Mouse (Mus musculus) liver, postnatal 0 days (tissue): Measurements from ENCODE around the gene Ppm1e. TPM values are rescaled to one million over a fixed set of nuclear protein-coding genes. Genes with fewer than 3 reads are reported as not detected.

ENCODE experiments used
- ATAC-seq: fragments of 200-750 bp; cut with Nextera tagmentation; 2 replicates; pipeline ENCODE4 v1.8.0; 2017; ENCODE audit warnings: mild to moderate bottlenecking, moderate library complexity
- DNase-seq: peaks from one replicate; pipeline ENCODE4 v3.0.0-alpha.2; 2016
- H3K27ac ChIP-seq: fragments of 300-500 bp; sonication (generic); 2 replicates; pipeline ENCODE4 v1.5.1; 2014; ENCODE audit warnings: antibody characterized with exemption, moderate library complexity, mild to moderate bottlenecking, low read depth
- H3K27me3 ChIP-seq: fragments of 300-500 bp; sonication (generic); 2 replicates; pipeline ENCODE4 v1.6.1; 2014; ENCODE audit warnings: low read length, control low read depth, mixed read lengths; ENCODE audit not compliant: insufficient read depth
- H3K36me3 ChIP-seq: fragments of 300-500 bp; sonication (generic); replicated peaks from 2 replicates; pipeline ENCODE4 v1.6.1; 2014; ENCODE audit warnings: mild to moderate bottlenecking, control low read depth, low read length, moderate library complexity, mixed read lengths; ENCODE audit not compliant: insufficient read depth
- H3K4me1 ChIP-seq: fragments of 300-500 bp; sonication (generic); 2 replicates; pipeline ENCODE4 v1.6.1; 2014; ENCODE audit warnings: antibody characterized with exemption, mild to moderate bottlenecking, control low read depth; ENCODE audit not compliant: insufficient read depth
- H3K4me2 ChIP-seq: fragments of 300-500 bp; sonication (generic); 2 replicates; pipeline ENCODE4 v1.6.1; 2014; ENCODE audit warnings: low read depth, mild to moderate bottlenecking, low read length, moderate library complexity, mixed read lengths
- H3K4me3 ChIP-seq: fragments of 300-500 bp; sonication (generic); 2 replicates; pipeline ENCODE4 v1.5.1; 2014; ENCODE audit warnings: low read depth, low read length
- H3K9ac ChIP-seq: fragments of 300-500 bp; sonication (generic); replicated peaks from 2 replicates; pipeline ENCODE4 v1.6.1; 2014; ENCODE audit warnings: mild to moderate bottlenecking, moderate library complexity
- H3K9me3 ChIP-seq: fragments of 300-500 bp; sonication (generic); 2 replicates; pipeline ENCODE4 v1.6.1; 2016; ENCODE audit warnings: mild to moderate bottlenecking, control low read depth, low read length, mixed read lengths
- CTCF ChIP-seq: sonication (generic); IDR thresholded peaks from 2 replicates; pipeline ENCODE4 v1.5.1; 2016; ENCODE audit warnings: antibody characterized with exemption, low read depth
- WGBS: fragments of 180-500 bp; shearing (Covaris S2); extraction: QIAGEN DNeasy Blood & Tissue Kit; methylation state at CpG from one replicate; pipeline ENCODE4 v1.1.7; 2014; ENCODE audit not compliant: insufficient replicate concordance; 5-methylcytosine and 5-hydroxymethylcytosine counted together
- polyA plus RNA-seq: library from polyadenylated mRNA; unstranded; fragments of >200 nt; fragmentation: Nextera tagmentation; extraction: Ambion mirVana; gene quantifications from 2 replicates; pipeline ENCODE4 v1.2.1, GENCODE M21; 2015

Gene Ppm1e
- polyA plus RNA-seq, 1 experiment from 2014 or later = 1.2 TPM

DNA sequence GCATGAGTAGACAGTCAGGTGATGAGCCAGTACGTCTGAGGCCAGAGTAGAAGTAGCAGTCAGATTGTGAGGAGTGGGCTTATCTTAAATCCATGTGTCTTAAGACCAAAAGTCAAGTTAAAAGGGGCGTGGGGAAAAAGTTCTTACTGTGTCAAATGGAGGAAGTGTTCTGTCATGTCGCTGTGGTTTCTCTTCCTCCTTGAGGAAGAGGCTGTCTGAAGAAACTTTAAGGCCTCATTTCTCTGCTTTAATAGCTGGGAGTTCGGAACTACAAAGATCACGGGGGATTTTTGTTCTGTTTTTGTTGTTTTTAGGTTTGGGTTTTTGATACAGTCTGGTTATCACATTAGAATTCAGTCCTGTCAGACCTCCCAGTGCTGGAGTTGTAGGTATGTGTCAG is 146.5 kb downstream of the Ppm1e start:
- DNase-seq = no peak
- H3K4me1 ChIP-seq = no peaks in the 10 kb centered on the region
- H3K27me3 ChIP-seq = no peaks in the 10 kb centered on the region
- TF ChIP-seq CTCF = no peak
- H3K36me3 ChIP-seq = peaks cover 16% of the 10 kb centered on the region
- no peak overlapping the region for H3K4me3 ChIP-seq
- no peak overlapping the region for H3K9ac ChIP-seq
- no peak overlapping the region for H3K4me2 ChIP-seq
- peak overlapping the region; percentile 34; the same call in 1 of the 2 replicates for H3K27ac ChIP-seq
- no peak for ATAC-seq
- WGBS = 47% methylated on average over 5 of the region's 5 CpGs
- H3K9me3 ChIP-seq = no peaks in the 10 kb centered on the region

Other genes starting within 250 kb of the Ppm1e start
- gene Ska2, start 249.8 kb downstream of the Ppm1e start, polyA plus RNA-seq = 11.1 and 12.7 TPM in 2 replicates
- 6.4 and 8.2 TPM in 2 replicates for gene Trim37, start 231.9 kb downstream of the Ppm1e start, polyA plus RNA-seq
- gene Rad51c, start 45.9 kb upstream of the Ppm1e start, polyA plus RNA-seq = 1.6 and 2.6 TPM in 2 replicates
- 0.24 TPM in 1 of 2 replicates, not detected in the other for gene Tex14, start 46.0 kb upstream of the Ppm1e start, polyA plus RNA-seq
- gene Gm11492, start 207.6 kb upstream of the Ppm1e start, polyA plus RNA-seq = not detected in 2 replicates
- gene Sept4, start 209.9 kb upstream of the Ppm1e start, polyA plus RNA-seq = 21.7 and 22.0 TPM in 2 replicates
- gene Mtmr4, start 233.1 kb upstream of the Ppm1e start, polyA plus RNA-seq = 4.8 and 5.6 TPM in 2 replicates